Mouse (Mus musculus): ENCODE measurements around the gene Jpt1. TPM values are rescaled to one million over a fixed set of nuclear protein-coding genes. Genes with fewer than 3 reads are reported as not detected.

Gene Jpt1
- polyA plus RNA-seq, 1 experiment from 2014 or later, result 496 TPM

GRCm38 (mm10) chr11:115453306-115453705 is 60.9 kb downstream of the Jpt1 start:
- WGBS, result 63% methylated on average over 4 of the region's 4 CpGs
- no peaks in the 10 kb centered on the region for H3K9me3 ChIP-seq (ENCODE audit: control insufficient read depth, low read length)
- H3K4me3 ChIP-seq (ENCODE audit: low read length), result no peak overlapping the region
- H3K9ac ChIP-seq (ENCODE audit: low read depth, low read length), result no peak overlapping the region
- H3K4me1 ChIP-seq (ENCODE audit: control insufficient read depth, insufficient read depth, low read length), result peaks cover 34% of the 10 kb centered on the region
- H3K27me3 ChIP-seq (replicated peaks; ENCODE audit: control insufficient read depth, insufficient read depth, low read length), result no peaks in the 10 kb centered on the region
- H3K27ac ChIP-seq (ENCODE audit: low read length), result no peak overlapping the region; the same call in 1 of the 2 replicates
- no peaks in the 10 kb centered on the region for H3K36me3 ChIP-seq (ENCODE audit: control insufficient read depth, insufficient read depth, low read length)
- ATAC-seq, result no peak
- H3K4me2 ChIP-seq (ENCODE audit: low read depth, low read length), result no peak overlapping the region

- 83% methylated on average over 7 of the region's 7 CpGs for WGBS
These were observed 61.8 kb downstream of the Jpt1 start for GRCm38 (mm10) chr11:115452281-115452860.

GRCm38 (mm10) chr11:115451781-115452241 is 62.4 kb downstream of the Jpt1 start:
- Histone ChIP-seq H3K27ac (ENCODE audit: low read length) (no peak overlapping the region), H3K36me3 (ENCODE audit: control insufficient read depth, insufficient read depth, low read length) (no peaks in the 10 kb centered on the region), H3K27me3 (replicated peaks; ENCODE audit: control insufficient read depth, insufficient read depth, low read length) (no peaks in the 10 kb centered on the region), H3K9me3 (ENCODE audit: control insufficient read depth, low read length) (no peaks in the 10 kb centered on the region), H3K4me2 (ENCODE audit: low read depth, low read length) (no peak overlapping the region), H3K9ac (ENCODE audit: low read depth, low read length) (no peak overlapping the region), H3K4me1 (ENCODE audit: control insufficient read depth, insufficient read depth, low read length) (peaks cover 39% of the 10 kb centered on the region), H3K4me3 (ENCODE audit: low read length) (no peak overlapping the region)
- WGBS, result 79% methylated on average over 8 of the region's 8 CpGs
- no peak for ATAC-seq

More at GRCm38 (mm10) chr11:115452281-115452860, 61.8 kb downstream of the Jpt1 start:
- H3K4me3 ChIP-seq (ENCODE audit: low read length), result no peak overlapping the region
- no peak overlapping the region for H3K27ac ChIP-seq (ENCODE audit: low read length)
- no peak overlapping the region for H3K4me2 ChIP-seq (ENCODE audit: low read depth, low read length)
- no peaks in the 10 kb centered on the region for H3K27me3 ChIP-seq (replicated peaks; ENCODE audit: control insufficient read depth, insufficient read depth, low read length)
- ATAC-seq, result no peak
- peaks cover 40% of the 10 kb centered on the region for H3K4me1 ChIP-seq (ENCODE audit: control insufficient read depth, insufficient read depth, low read length)
- H3K9ac ChIP-seq (ENCODE audit: low read depth, low read length), result no peak overlapping the region
- no peaks in the 10 kb centered on the region for H3K36me3 ChIP-seq (ENCODE audit: control insufficient read depth, insufficient read depth, low read length)
- H3K9me3 ChIP-seq (ENCODE audit: control insufficient read depth, low read length), result no peaks in the 10 kb centered on the region

GRCm38 (mm10) chr11:115450176-115450575 is 64.0 kb downstream of the Jpt1 start:
- peak; percentile 75 for ATAC-seq

GRCm38 (mm10) chr11:115448998-115449397 is 65.2 kb downstream of the Jpt1 start:
- whole genome bisulfite sequencing, result 38% methylated on average over 7 of the region's 7 CpGs
- Histone ChIP-seq H3K4me2 (ENCODE audit: low read depth, low read length) (peak overlapping the region; percentile 39), H3K36me3 (ENCODE audit: control insufficient read depth, insufficient read depth, low read length) (no peaks in the 10 kb centered on the region), H3K27me3 (replicated peaks; ENCODE audit: control insufficient read depth, insufficient read depth, low read length) (no peaks in the 10 kb centered on the region), H3K9me3 (ENCODE audit: control insufficient read depth, low read length) (no peaks in the 10 kb centered on the region), H3K4me1 (ENCODE audit: control insufficient read depth, insufficient read depth, low read length) (peaks cover 42% of the 10 kb centered on the region), H3K4me3 (ENCODE audit: low read length) (no peak overlapping the region), H3K9ac (ENCODE audit: low read depth, low read length) (peak overlapping the region; percentile 35; the same call in 1 of the 2 replicates), H3K27ac (ENCODE audit: low read length) (peak overlapping the region; percentile 92)
- ATAC-seq, result peak; percentile 61

More at GRCm38 (mm10) chr11:115450176-115450575, 64.0 kb downstream of the Jpt1 start:
- peaks cover 42% of the 10 kb centered on the region for H3K4me1 ChIP-seq (ENCODE audit: control insufficient read depth, insufficient read depth, low read length)
- H3K9ac ChIP-seq (ENCODE audit: low read depth, low read length), result peak overlapping the region; percentile 19; the same call in 1 of the 2 replicates
- H3K9me3 ChIP-seq (ENCODE audit: control insufficient read depth, low read length), result no peaks in the 10 kb centered on the region
- no peaks in the 10 kb centered on the region for H3K27me3 ChIP-seq (replicated peaks; ENCODE audit: control insufficient read depth, insufficient read depth, low read length)
- H3K36me3 ChIP-seq (ENCODE audit: control insufficient read depth, insufficient read depth, low read length), result no peaks in the 10 kb centered on the region
- H3K4me2 ChIP-seq (ENCODE audit: low read depth, low read length), result peak overlapping the region; percentile 39
- H3K4me3 ChIP-seq (ENCODE audit: low read length), result no peak overlapping the region
- peak overlapping the region; percentile 92 for H3K27ac ChIP-seq (ENCODE audit: low read length)
- 49% methylated on average over 7 of the region's 7 CpGs for WGBS

- Histone ChIP-seq H3K9me3 (ENCODE audit: control insufficient read depth, low read length) (no peaks in the 10 kb centered on the region), H3K4me2 (ENCODE audit: low read depth, low read length) (peak overlapping the region; percentile 32), H3K4me3 (ENCODE audit: low read length) (peak overlapping the region; percentile 21), H3K9ac (ENCODE audit: low read depth, low read length) (peak overlapping the region; percentile 50), H3K4me1 (ENCODE audit: control insufficient read depth, insufficient read depth, low read length) (peaks cover 42% of the 10 kb centered on the region), H3K27ac (ENCODE audit: low read length) (peak overlapping the region; percentile 92), H3K27me3 (replicated peaks; ENCODE audit: control insufficient read depth, insufficient read depth, low read length) (no peaks in the 10 kb centered on the region), H3K36me3 (ENCODE audit: control insufficient read depth, insufficient read depth, low read length) (no peaks in the 10 kb centered on the region)
- peak; percentile 65 for ATAC-seq
- 73% methylated on average over 16 of the region's 16 CpGs for WGBS
These were observed 66.1 kb downstream of the Jpt1 start for GRCm38 (mm10) chr11:115448075-115448474.

Small RNA genes within 50 kb of the gene (microRNA-seq; reads per million reads assigned to microRNA genes)
- not detected for gene Mir3968

Other genes with a start within 250 kb of the Jpt1 start
- gene Grin2c, start 247.1 kb downstream of the Jpt1 start, polyA plus RNA-seq (2015; fragmentation: Nextera tagmentation; extraction: Ambion mirVana), result 0.06 TPM in 1 of 2 replicates, not detected in the other
- 21.7 and 22.9 TPM in 2 replicates for gene Fdxr, start 237.3 kb downstream of the Jpt1 start, polyA plus RNA-seq (2015; fragmentation: Nextera tagmentation; extraction: Ambion mirVana)
- gene Fads6, start 216.7 kb downstream of the Jpt1 start, polyA plus RNA-seq (2015; fragmentation: Nextera tagmentation; extraction: Ambion mirVana), result 1.2 and 1.5 TPM in 2 replicates
- 0.11 TPM in 1 of 2 replicates, not detected in the other for gene Otop2, start 207.2 kb downstream of the Jpt1 start, polyA plus RNA-seq (2015; fragmentation: Nextera tagmentation; extraction: Ambion mirVana)
- 0.06 and 0.11 TPM in 2 replicates for gene Ush1g, start 192.3 kb downstream of the Jpt1 start, polyA plus RNA-seq (2015; fragmentation: Nextera tagmentation; extraction: Ambion mirVana)
- 1.5 and 2.1 TPM in 2 replicates for gene Otop3, start 179.7 kb downstream of the Jpt1 start, polyA plus RNA-seq (2015; fragmentation: Nextera tagmentation; extraction: Ambion mirVana)
- 20.5 and 22.0 TPM in 2 replicates for gene Hid1, start 146.6 kb downstream of the Jpt1 start, polyA plus RNA-seq (2015; fragmentation: Nextera tagmentation; extraction: Ambion mirVana)
- 4.6 and 5.1 TPM in 2 replicates for gene Cdr2l, start 132.5 kb downstream of the Jpt1 start, polyA plus RNA-seq (2015; fragmentation: Nextera tagmentation; extraction: Ambion mirVana)
- gene Mrpl58, start 110.6 kb downstream of the Jpt1 start, polyA plus RNA-seq (2015; fragmentation: Nextera tagmentation; extraction: Ambion mirVana), result 180 and 194 TPM in 2 replicates
- gene Atp5h, start 94.4 kb downstream of the Jpt1 start, polyA plus RNA-seq (2015; fragmentation: Nextera tagmentation; extraction: Ambion mirVana), result 985 and 1,025 TPM in 2 replicates
- gene Kctd2, start 94.3 kb downstream of the Jpt1 start, polyA plus RNA-seq (2015; fragmentation: Nextera tagmentation; extraction: Ambion mirVana), result 2.8 and 3.5 TPM in 2 replicates
- 1.1 and 1.4 TPM in 2 replicates for gene Trim80, start 73.8 kb downstream of the Jpt1 start, polyA plus RNA-seq (2015; fragmentation: Nextera tagmentation; extraction: Ambion mirVana)
- gene Slc16a5, start 51.9 kb downstream of the Jpt1 start, polyA plus RNA-seq (2015; fragmentation: Nextera tagmentation; extraction: Ambion mirVana), result 3.0 and 3.1 TPM in 2 replicates
- 8.0 and 9.2 TPM in 2 replicates for gene Armc7, start 38.7 kb downstream of the Jpt1 start, polyA plus RNA-seq (2015; fragmentation: Nextera tagmentation; extraction: Ambion mirVana)
- 166 and 174 TPM in 2 replicates for gene Nt5c, start 22.5 kb downstream of the Jpt1 start, polyA plus RNA-seq (2015; fragmentation: Nextera tagmentation; extraction: Ambion mirVana)
- 581 and 669 TPM in 2 replicates for gene Sumo2, start 21.9 kb upstream of the Jpt1 start, polyA plus RNA-seq (2015; fragmentation: Nextera tagmentation; extraction: Ambion mirVana)
- gene Nup85, start 50.0 kb upstream of the Jpt1 start, polyA plus RNA-seq (2015; fragmentation: Nextera tagmentation; extraction: Ambion mirVana), result 115 and 134 TPM in 2 replicates
- 90.0 and 103 TPM in 2 replicates for gene Mrps7, start 89.5 kb upstream of the Jpt1 start, polyA plus RNA-seq (2015; fragmentation: Nextera tagmentation; extraction: Ambion mirVana)
- 16.8 and 18.8 TPM in 2 replicates for gene Gga3, start 89.7 kb upstream of the Jpt1 start, polyA plus RNA-seq (2015; fragmentation: Nextera tagmentation; extraction: Ambion mirVana)
- 33.5 and 34.5 TPM in 2 replicates for gene Mif4gd, start 98.6 kb upstream of the Jpt1 start, polyA plus RNA-seq (2015; fragmentation: Nextera tagmentation; extraction: Ambion mirVana)
- gene Slc25a19, start 113.9 kb upstream of the Jpt1 start, polyA plus RNA-seq (2015; fragmentation: Nextera tagmentation; extraction: Ambion mirVana), result 30.3 and 31.3 TPM in 2 replicates
- gene Grb2, start 194.2 kb upstream of the Jpt1 start, polyA plus RNA-seq (2015; fragmentation: Nextera tagmentation; extraction: Ambion mirVana), result 67.1 and 73.1 TPM in 2 replicates

All from intestine, embryonic 16.5 days (tissue).